Mouse (Mus musculus) brain, embryonic 14.5 days (tissue): ENCODE results near the gene Tmem259.

Experiments used
- CTCF ChIP-seq: fragments of 200-500 bp; IDR thresholded peaks from 2 replicates; pipeline ENCODE4 v1.5.1; 2012; ENCODE audit warnings: inconsistent platforms, mild to moderate bottlenecking, moderate library complexity, borderline replicate concordance; ENCODE audit not compliant: insufficient read depth, insufficient read length; ENCODE audit errors: extremely low read depth
- POLR2A ChIP-seq: fragments of 200-500 bp; IDR thresholded peaks from 2 replicates; pipeline ENCODE4 v1.6.1; 2012; ENCODE audit warnings: mild to moderate bottlenecking, inconsistent platforms, borderline replicate concordance; ENCODE audit not compliant: poor library complexity, insufficient read depth, insufficient read length, severe bottlenecking; ENCODE audit errors: extremely low read depth

- TF ChIP-seq CTCF (no peak), POLR2A (no peak)
Observed at GRCm38 (mm10) chr10:79969124-79969568, 15.0 kb downstream of the Tmem259 start.
